15 mouse cellular contexts compared by ENCODE assay signal in genomic region chr11:28730140-28730539, GRCm38 (mm10).
"Had no signal": no experiment of that assay in that cellular context is flagged by ENCODE, and none has a peak within 500 bp of the region (broad histone marks: within the 10 kb centered on the region; RNA-seq: fewer than 3 reads in every experiment).

No protein-coding gene starts in this region.

- H3K4me3 ChIP-seq: layer of hippocampus, adult 2 months; limb, embryonic 10.5 days; liver, embryonic 15.5 days; midbrain, embryonic 15.5 days; neural tube, embryonic 13.5 days had no signal

- H3K9me3 ChIP-seq: limb, embryonic 10.5 days; liver, embryonic 15.5 days; midbrain, embryonic 15.5 days; neural tube, embryonic 13.5 days had no signal

- H3K4me2 ChIP-seq: liver, embryonic 11.5 days; liver, embryonic 15.5 days; midbrain, embryonic 11.5 days; midbrain, embryonic 15.5 days; neural tube, embryonic 13.5 days had no signal

- H3K27ac ChIP-seq: layer of hippocampus, adult 2 months; limb, embryonic 10.5 days; liver, embryonic 15.5 days; midbrain, embryonic 15.5 days; neural tube, embryonic 13.5 days had no signal

- DNase-seq: kidney, postnatal 10 days; kidney, postnatal 4 days; lung, adult 2 months; lung, postnatal 36 days; right cerebral cortex, adult 18-20 months; thymus, adult 18-20 months; thymus, postnatal 14 days had no signal

- H3K4me1 ChIP-seq: liver, embryonic 15.5 days had no signal

- ATAC-seq: lung, postnatal 0 days; midbrain, embryonic 15.5 days had no signal

- H3K9ac ChIP-seq: liver, embryonic 15.5 days; midbrain, embryonic 15.5 days; neural tube, embryonic 13.5 days had no signal

- H3K27me3 ChIP-seq: liver, embryonic 15.5 days; midbrain, embryonic 15.5 days had no signal

- H3K36me3 ChIP-seq: limb, embryonic 10.5 days; liver, embryonic 15.5 days; midbrain, embryonic 15.5 days; neural tube, embryonic 13.5 days had no signal
